Mouse (Mus musculus): ENCODE measurements around the gene Lgr4.

Gene Lgr4

GRCm38 (mm10) chr2:109914601-109915000 lies 2.8 kb upstream of the Lgr4 start:
- Histone ChIP-seq H3K9me3 (ENCODE audit: low read length) (no peaks in the 10 kb centered on the region), H3K36me3 (ENCODE audit: insufficient read depth, low read length) (0 out of 2 replicates have a peak, but pooled peaks cover 4% of the 10 kb centered on the region), H3K27me3 (ENCODE audit: insufficient read depth, low read length) (no peaks in the 10 kb centered on the region), H3K4me1 (replicated peaks; ENCODE audit: low read depth, low read length) (peaks cover 64% of the 10 kb centered on the region), H3K4me3 (replicated peaks; ENCODE audit: low read length) (0 out of 2 replicates have a peak overlapping the region, but pooled peaks have one; percentile 4)
- TF ChIP-seq POU5F1 (IDR thresholded peaks at IDR 0.05; ENCODE audit: borderline replicate concordance, low read length), result no peak

- H3K9me3 ChIP-seq (ENCODE audit: low read length), result no peaks in the 10 kb centered on the region
- no peaks in the 10 kb centered on the region for H3K27me3 ChIP-seq (ENCODE audit: insufficient read depth, low read length)
- H3K4me1 ChIP-seq (replicated peaks; ENCODE audit: low read depth, low read length), result peaks cover 70% of the 10 kb centered on the region
- H3K4me3 ChIP-seq (replicated peaks; ENCODE audit: low read length), result peak overlapping the region; percentile 90
- peaks cover 25% of the 10 kb centered on the region for H3K36me3 ChIP-seq (ENCODE audit: insufficient read depth, low read length)
- TF ChIP-seq CTCF (conservative IDR thresholded peaks at IDR 0.05; ENCODE audit: low read length) (no peak), POU5F1 (IDR thresholded peaks at IDR 0.05; ENCODE audit: borderline replicate concordance, low read length) (no peak)
Measured at GRCm38 (mm10) chr2:109916782-109917495, 508 bp upstream of the Lgr4 start.

GRCm38 (mm10) chr2:109918592-109919262 lies 1.3 kb downstream of the Lgr4 start:
- H3K4me3 ChIP-seq (replicated peaks; ENCODE audit: low read length), result peak overlapping the region; percentile 90
- H3K4me1 ChIP-seq (replicated peaks; ENCODE audit: low read depth, low read length), result peaks cover 78% of the 10 kb centered on the region
- H3K9me3 ChIP-seq (ENCODE audit: low read length), result no peaks in the 10 kb centered on the region
- H3K36me3 ChIP-seq (ENCODE audit: insufficient read depth, low read length), result peaks cover 33% of the 10 kb centered on the region
- H3K27me3 ChIP-seq (ENCODE audit: insufficient read depth, low read length), result no peaks in the 10 kb centered on the region
- TF ChIP-seq NANOG (IDR thresholded peaks at IDR 0.05; ENCODE audit: borderline replicate concordance, low read length) (no peak), CTCF (conservative IDR thresholded peaks at IDR 0.05; ENCODE audit: low read length) (no peak), POU5F1 (IDR thresholded peaks at IDR 0.05; ENCODE audit: borderline replicate concordance, low read length) (no peak)

GRCm38 (mm10) chr2:109920471-109920870 lies 3.0 kb downstream of the Lgr4 start:
- Histone ChIP-seq H3K4me3 (replicated peaks; ENCODE audit: low read length) (peak overlapping the region; percentile 90), H3K9me3 (ENCODE audit: low read length) (no peaks in the 10 kb centered on the region), H3K36me3 (ENCODE audit: insufficient read depth, low read length) (peaks cover 34% of the 10 kb centered on the region), H3K27me3 (ENCODE audit: insufficient read depth, low read length) (no peaks in the 10 kb centered on the region), H3K4me1 (replicated peaks; ENCODE audit: low read depth, low read length) (peaks cover 73% of the 10 kb centered on the region)
- no peak for TF ChIP-seq POU5F1 (IDR thresholded peaks at IDR 0.05; ENCODE audit: borderline replicate concordance, low read length)
- TF ChIP-seq CTCF (conservative IDR thresholded peaks at IDR 0.05; ENCODE audit: low read length), result no peak
- no peak for TF ChIP-seq NANOG (IDR thresholded peaks at IDR 0.05; ENCODE audit: borderline replicate concordance, low read length)

GRCm38 (mm10) chr2:109921298-109922035 lies 4.0 kb downstream of the Lgr4 start:
- Histone ChIP-seq H3K9me3 (ENCODE audit: low read length) (no peaks in the 10 kb centered on the region), H3K27me3 (ENCODE audit: insufficient read depth, low read length) (no peaks in the 10 kb centered on the region), H3K36me3 (ENCODE audit: insufficient read depth, low read length) (peaks cover 44% of the 10 kb centered on the region), H3K4me3 (replicated peaks; ENCODE audit: low read length) (no peak overlapping the region), H3K4me1 (replicated peaks; ENCODE audit: low read depth, low read length) (peaks cover 75% of the 10 kb centered on the region)
- TF ChIP-seq POU5F1 (IDR thresholded peaks at IDR 0.05; ENCODE audit: borderline replicate concordance, low read length) (no peak), CTCF (conservative IDR thresholded peaks at IDR 0.05; ENCODE audit: low read length) (no peak), NANOG (IDR thresholded peaks at IDR 0.05; ENCODE audit: borderline replicate concordance, low read length) (no peak)

GRCm38 (mm10) chr2:109922306-109922705 lies 4.9 kb downstream of the Lgr4 start:
- Histone ChIP-seq H3K36me3 (ENCODE audit: insufficient read depth, low read length) (peaks cover 48% of the 10 kb centered on the region), H3K27me3 (ENCODE audit: insufficient read depth, low read length) (no peaks in the 10 kb centered on the region)
- no peak for TF ChIP-seq CTCF (conservative IDR thresholded peaks at IDR 0.05; ENCODE audit: low read length)
- TF ChIP-seq NANOG (IDR thresholded peaks at IDR 0.05; ENCODE audit: borderline replicate concordance, low read length), result no peak
- TF ChIP-seq POU5F1 (IDR thresholded peaks at IDR 0.05; ENCODE audit: borderline replicate concordance, low read length), result no peak

GRCm38 (mm10) chr2:109923031-109923430 lies 5.6 kb downstream of the Lgr4 start:
- Histone ChIP-seq H3K36me3 (ENCODE audit: insufficient read depth, low read length) (peaks cover 48% of the 10 kb centered on the region), H3K4me1 (replicated peaks; ENCODE audit: low read depth, low read length) (peaks cover 81% of the 10 kb centered on the region), H3K27me3 (ENCODE audit: insufficient read depth, low read length) (no peaks in the 10 kb centered on the region), H3K9me3 (ENCODE audit: low read length) (no peaks in the 10 kb centered on the region), H3K4me3 (replicated peaks; ENCODE audit: low read length) (no peak overlapping the region)
- TF ChIP-seq POU5F1 (IDR thresholded peaks at IDR 0.05; ENCODE audit: borderline replicate concordance, low read length) (no peak), CTCF (conservative IDR thresholded peaks at IDR 0.05; ENCODE audit: low read length) (no peak), NANOG (IDR thresholded peaks at IDR 0.05; ENCODE audit: borderline replicate concordance, low read length) (no peak)

More at GRCm38 (mm10) chr2:109922306-109922705, 4.9 kb downstream of the Lgr4 start:
- no peak overlapping the region for H3K4me3 ChIP-seq (replicated peaks; ENCODE audit: low read length)
- H3K4me1 ChIP-seq (replicated peaks; ENCODE audit: low read depth, low read length), result peaks cover 75% of the 10 kb centered on the region
- H3K9me3 ChIP-seq (ENCODE audit: low read length), result no peaks in the 10 kb centered on the region

- Histone ChIP-seq H3K27me3 (ENCODE audit: insufficient read depth, low read length) (no peaks in the 10 kb centered on the region), H3K4me3 (replicated peaks; ENCODE audit: low read length) (no peak overlapping the region), H3K4me1 (replicated peaks; ENCODE audit: low read depth, low read length) (peaks cover 85% of the 10 kb centered on the region), H3K36me3 (ENCODE audit: insufficient read depth, low read length) (peaks cover 50% of the 10 kb centered on the region), H3K9me3 (ENCODE audit: low read length) (no peaks in the 10 kb centered on the region)
- TF ChIP-seq NANOG (IDR thresholded peaks at IDR 0.05; ENCODE audit: borderline replicate concordance, low read length) (peak; percentile 53; the same call in 1 of the 2 replicates), CTCF (conservative IDR thresholded peaks at IDR 0.05; ENCODE audit: low read length) (no peak)
Measured at GRCm38 (mm10) chr2:109923945-109924344, 6.5 kb downstream of the Lgr4 start.
